Mouse (Mus musculus) midbrain, embryonic 13.5 days (tissue): ENCODE data around the gene Bcr. TPM values are rescaled to one million over a fixed set of nuclear protein-coding genes. Genes with fewer than 3 reads are reported as not detected.

Source experiments
- ATAC-seq: fragments of 200-750 bp; cut with Nextera tagmentation; 2 replicates; pipeline ENCODE4 v1.8.0; 2017; ENCODE audit warnings: mild to moderate bottlenecking, moderate TSS enrichment, moderate library complexity
- H3K27ac ChIP-seq: fragments of 300-500 bp; sonication (generic); 2 replicates; pipeline ENCODE4 v1.5.1; 2015; ENCODE audit warnings: inconsistent platforms, mild to moderate bottlenecking, moderate library complexity
- H3K27me3 ChIP-seq: fragments of 300-500 bp; sonication (generic); 2 replicates; pipeline ENCODE4 v1.6.1; 2015; ENCODE audit warnings: mild to moderate bottlenecking, inconsistent platforms
- H3K36me3 ChIP-seq: fragments of 300-500 bp; sonication (generic); 2 replicates; pipeline ENCODE4 v1.6.1; 2015; ENCODE audit warnings: mild to moderate bottlenecking, inconsistent platforms
- H3K4me1 ChIP-seq: fragments of 300-500 bp; sonication (generic); replicated peaks from 2 replicates; pipeline ENCODE4 v1.6.1; 2015; ENCODE audit warnings: inconsistent platforms
- H3K4me2 ChIP-seq: fragments of 300-500 bp; sonication (generic); replicated peaks from 2 replicates; pipeline ENCODE4 v1.6.1; 2015; ENCODE audit warnings: moderate library complexity, mild to moderate bottlenecking, inconsistent platforms
- H3K4me3 ChIP-seq: fragments of 300-500 bp; sonication (generic); replicated peaks from 2 replicates; pipeline ENCODE4 v1.5.1; 2015; ENCODE audit warnings: mild to moderate bottlenecking, inconsistent platforms
- H3K9ac ChIP-seq: fragments of 300-500 bp; sonication (generic); replicated peaks from 2 replicates; pipeline ENCODE4 v1.6.1; 2015; ENCODE audit warnings: mild to moderate bottlenecking, inconsistent platforms
- H3K9me3 ChIP-seq: fragments of 300-500 bp; sonication (generic); 2 replicates; pipeline ENCODE4 v1.6.1; 2016; ENCODE audit warnings: mild to moderate bottlenecking, inconsistent platforms
- WGBS: fragments of 180-500 bp; shearing (Covaris S2); methylation state at CpG from one replicate; pipeline ENCODE4 v1.1.7; 2015; 5-methylcytosine and 5-hydroxymethylcytosine counted together
- polyA plus RNA-seq: library from polyadenylated mRNA; unstranded; fragments of >200 nt; fragmentation: Nextera tagmentation; extraction: Ambion mirVana; gene quantifications from 2 replicates; pipeline ENCODE4 v1.2.1, GENCODE M21; 2015

Bcr gene
- polyA plus RNA-seq, 1 experiment from 2014 or later = 17.3 TPM

DNA sequence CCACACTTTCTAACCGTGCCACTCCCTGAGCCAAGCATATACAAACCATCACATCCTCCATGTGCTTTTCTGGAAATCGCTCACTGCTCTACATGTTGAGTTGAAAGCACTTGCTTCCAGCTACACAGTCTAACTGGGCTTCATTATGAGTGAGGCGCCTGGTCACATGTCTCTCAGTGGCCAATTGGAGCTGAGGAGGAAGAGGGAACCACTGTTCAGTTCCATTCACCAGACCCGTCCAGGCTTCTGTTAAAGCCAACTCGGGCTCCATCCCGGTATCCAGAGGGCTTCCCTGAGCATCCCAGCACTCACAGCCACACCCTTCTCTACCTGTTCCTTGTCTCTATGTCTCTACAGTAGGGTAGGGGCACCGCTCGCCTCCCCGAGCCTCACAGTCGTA lies 86.2 kb downstream of the Bcr start:
- H3K36me3 ChIP-seq = peaks cover 80% of the 10 kb centered on the region
- H3K27ac ChIP-seq = no peak overlapping the region
- H3K4me1 ChIP-seq = peaks cover 23% of the 10 kb centered on the region
- H3K4me3 ChIP-seq = no peak overlapping the region
- no peak overlapping the region for H3K4me2 ChIP-seq
- no peaks in the 10 kb centered on the region for H3K27me3 ChIP-seq
- no peak for ATAC-seq
- 90% methylated on average over 10 of the region's 10 CpGs for WGBS
- no peak overlapping the region for H3K9ac ChIP-seq
- H3K9me3 ChIP-seq = no peaks in the 10 kb centered on the region

DNA sequence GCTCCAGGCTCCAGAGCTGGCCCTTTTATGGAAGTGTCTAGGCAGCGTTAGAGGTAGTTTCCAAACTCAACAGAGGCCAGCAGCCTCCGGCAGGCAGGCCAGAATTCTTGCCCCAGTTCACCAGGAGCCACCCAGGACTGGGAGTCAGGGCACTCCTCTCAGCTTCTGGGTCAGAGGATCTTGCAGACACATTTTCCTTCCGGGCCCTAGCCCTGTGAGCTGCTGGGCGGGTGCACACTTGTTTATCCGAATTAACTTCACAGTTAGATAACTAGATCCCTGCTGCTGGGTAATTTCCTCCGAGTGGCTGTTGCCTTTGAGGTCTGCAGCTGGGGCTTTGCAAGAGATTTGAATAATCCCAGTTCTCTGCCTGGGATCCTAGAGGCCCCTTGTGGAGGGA lies 87.9 kb downstream of the Bcr start:
- no peak overlapping the region for H3K4me3 ChIP-seq
- no peak overlapping the region for H3K9ac ChIP-seq
- H3K4me2 ChIP-seq = no peak overlapping the region
- WGBS = 18% methylated on average over 6 of the region's 6 CpGs
- 0 out of 2 replicates have a peak overlapping the region, but pooled peaks have one; percentile 36 for H3K27ac ChIP-seq
- no peak for ATAC-seq
- no peaks in the 10 kb centered on the region for H3K27me3 ChIP-seq
- H3K4me1 ChIP-seq = peaks cover 23% of the 10 kb centered on the region
- peaks cover 77% of the 10 kb centered on the region for H3K36me3 ChIP-seq
- no peaks in the 10 kb centered on the region for H3K9me3 ChIP-seq

DNA sequence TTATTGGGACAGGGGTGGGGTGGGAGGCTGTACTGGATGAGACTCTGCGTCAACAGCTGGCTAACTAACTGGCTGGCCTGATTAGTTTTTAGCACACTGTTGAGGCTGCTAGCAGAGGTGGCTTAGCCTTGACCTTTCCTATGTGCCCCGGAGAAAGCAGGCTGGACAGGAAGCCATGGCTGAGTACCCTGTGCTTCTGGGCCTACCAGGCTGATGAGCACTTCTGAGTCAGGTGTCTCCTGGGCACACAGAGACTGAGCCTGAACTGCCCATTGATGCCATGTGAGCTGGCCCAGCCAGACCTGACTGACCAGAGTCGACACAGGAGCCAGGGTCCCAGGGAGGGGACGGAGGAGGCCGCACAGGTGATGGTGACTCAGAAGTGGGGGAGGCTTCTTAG lies 90.0 kb downstream of the Bcr start:
- Histone ChIP-seq H3K27me3 (no peaks in the 10 kb centered on the region), H3K4me1 (peaks cover 23% of the 10 kb centered on the region), H3K4me3 (no peak overlapping the region), H3K4me2 (no peak overlapping the region), H3K9ac (no peak overlapping the region), H3K36me3 (peaks cover 77% of the 10 kb centered on the region), H3K9me3 (no peaks in the 10 kb centered on the region), H3K27ac (no peak overlapping the region; the same call in 1 of the 2 replicates)
- WGBS = 62% methylated on average over 5 of the region's 5 CpGs
- ATAC-seq = peak; percentile 15

DNA sequence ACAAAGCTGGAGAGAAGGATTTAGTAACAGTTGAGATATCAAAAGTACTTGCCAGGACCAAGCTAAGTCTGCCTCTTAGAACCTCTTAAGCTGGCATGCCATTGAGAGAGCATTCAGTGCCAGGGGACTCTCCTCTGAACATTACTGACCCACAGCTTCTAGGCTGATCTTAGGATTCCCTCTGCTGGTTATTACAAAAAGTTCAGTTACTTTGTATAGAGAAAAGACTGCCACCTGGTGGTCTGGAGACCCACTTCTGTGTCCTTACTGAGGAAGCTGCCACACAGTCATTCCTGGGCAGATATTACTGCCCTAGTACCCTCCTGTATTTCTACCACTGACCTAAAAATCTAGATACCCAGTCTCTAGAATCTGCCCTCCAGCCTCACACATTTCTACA lies 90.9 kb downstream of the Bcr start:
- H3K4me3 ChIP-seq = no peak overlapping the region
- no peak overlapping the region for H3K4me2 ChIP-seq
- no peak overlapping the region for H3K27ac ChIP-seq
- peak; percentile 74 for ATAC-seq
- H3K9me3 ChIP-seq = no peaks in the 10 kb centered on the region
- H3K4me1 ChIP-seq = peaks cover 23% of the 10 kb centered on the region
- H3K9ac ChIP-seq = no peak overlapping the region
- peaks cover 77% of the 10 kb centered on the region for H3K36me3 ChIP-seq
- no peaks in the 10 kb centered on the region for H3K27me3 ChIP-seq

GRCm38 (mm10) chr10:75156835-75157234 lies 96.4 kb downstream of the Bcr start:
- H3K27me3 ChIP-seq = no peaks in the 10 kb centered on the region
- no peaks in the 10 kb centered on the region for H3K4me1 ChIP-seq
- H3K9ac ChIP-seq = 0 out of 2 replicates have a peak overlapping the region, but pooled peaks have one; percentile 28
- H3K36me3 ChIP-seq = peaks cover 92% of the 10 kb centered on the region
- H3K4me2 ChIP-seq = no peak overlapping the region
- no peak overlapping the region for H3K4me3 ChIP-seq
- no peaks in the 10 kb centered on the region for H3K9me3 ChIP-seq
- 86% methylated on average over 6 of the region's 6 CpGs for WGBS
- no peak overlapping the region for H3K27ac ChIP-seq
- no peak for ATAC-seq

DNA sequence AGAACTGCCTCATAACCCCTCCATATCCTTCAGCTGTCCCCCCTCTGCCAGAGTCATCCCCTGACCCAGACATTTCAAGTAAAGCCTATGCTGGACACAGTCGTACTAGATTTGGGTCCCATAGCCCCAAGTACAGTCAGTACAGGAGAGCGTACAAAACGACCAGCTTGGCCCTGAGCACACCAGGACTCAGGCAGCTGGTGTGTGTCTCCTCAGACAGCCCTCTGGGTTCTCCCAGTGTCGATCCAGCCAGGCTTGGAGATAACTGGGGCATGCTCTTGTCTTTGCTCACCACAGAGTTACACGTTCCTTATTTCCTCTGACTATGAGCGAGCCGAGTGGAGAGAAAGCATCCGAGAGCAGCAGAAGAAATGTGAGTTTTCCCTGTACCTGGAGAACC lies 97.3 kb downstream of the Bcr start:
- H3K27ac ChIP-seq = no peak overlapping the region
- no peak for ATAC-seq
- no peak overlapping the region for H3K9ac ChIP-seq
- peaks cover 92% of the 10 kb centered on the region for H3K36me3 ChIP-seq
- WGBS = 93% methylated on average over 8 of the region's 8 CpGs
- no peak overlapping the region for H3K4me3 ChIP-seq
- H3K27me3 ChIP-seq = no peaks in the 10 kb centered on the region
- H3K9me3 ChIP-seq = no peaks in the 10 kb centered on the region
- H3K4me1 ChIP-seq = no peaks in the 10 kb centered on the region
- H3K4me2 ChIP-seq = no peak overlapping the region

DNA sequence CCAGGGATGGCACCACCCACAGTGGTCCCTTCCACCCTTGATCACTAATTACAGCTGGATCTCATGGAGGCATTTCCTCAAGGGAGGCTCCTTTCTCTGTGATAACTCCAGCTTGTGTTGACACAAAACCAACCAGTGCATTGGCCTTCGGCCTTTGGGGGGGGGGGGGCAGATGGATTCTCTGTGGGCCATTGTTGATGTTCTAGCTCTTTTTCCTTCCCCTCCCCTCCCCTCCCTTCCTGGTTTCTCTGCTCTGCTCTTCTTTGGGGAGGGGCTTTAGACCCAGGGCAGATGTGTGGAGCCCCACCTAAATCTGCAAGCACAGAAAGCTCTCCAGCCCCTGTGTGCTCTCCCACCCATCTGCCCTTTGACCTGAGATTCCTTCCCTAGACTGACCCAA lies 98.0 kb downstream of the Bcr start:
- 54% methylated on average over 1 of the region's 1 CpGs for WGBS
- no peaks in the 10 kb centered on the region for H3K4me1 ChIP-seq
- H3K9me3 ChIP-seq = no peaks in the 10 kb centered on the region
- H3K27me3 ChIP-seq = no peaks in the 10 kb centered on the region
- H3K27ac ChIP-seq = no peak overlapping the region
- H3K36me3 ChIP-seq = peaks cover 96% of the 10 kb centered on the region
- ATAC-seq = no peak
- no peak overlapping the region for H3K4me3 ChIP-seq
- H3K4me2 ChIP-seq = no peak overlapping the region
- no peak overlapping the region for H3K9ac ChIP-seq

- Histone ChIP-seq H3K27ac (no peak overlapping the region), H3K27me3 (no peaks in the 10 kb centered on the region), H3K4me1 (no peaks in the 10 kb centered on the region), H3K9me3 (no peaks in the 10 kb centered on the region), H3K4me3 (no peak overlapping the region), H3K4me2 (no peak overlapping the region), H3K9ac (no peak overlapping the region), H3K36me3 (peaks cover 93% of the 10 kb centered on the region)
- ATAC-seq = no peak
- WGBS = 81% methylated on average over 10 of the region's 10 CpGs
These were observed 99.9 kb downstream of the Bcr start for GRCm38 (mm10) chr10:75160171-75160900.

GRCm38 (mm10) chr10:75165825-75166481 lies 105.6 kb downstream of the Bcr start:
- no peak for ATAC-seq
- H3K27me3 ChIP-seq = no peaks in the 10 kb centered on the region
- no peak overlapping the region for H3K4me2 ChIP-seq
- no peak overlapping the region for H3K27ac ChIP-seq
- H3K9ac ChIP-seq = no peak overlapping the region
- H3K9me3 ChIP-seq = no peaks in the 10 kb centered on the region
- H3K36me3 ChIP-seq = peaks cover 86% of the 10 kb centered on the region
- WGBS = 80% methylated on average over 10 of the region's 10 CpGs
- no peaks in the 10 kb centered on the region for H3K4me1 ChIP-seq
- no peak overlapping the region for H3K4me3 ChIP-seq

DNA sequence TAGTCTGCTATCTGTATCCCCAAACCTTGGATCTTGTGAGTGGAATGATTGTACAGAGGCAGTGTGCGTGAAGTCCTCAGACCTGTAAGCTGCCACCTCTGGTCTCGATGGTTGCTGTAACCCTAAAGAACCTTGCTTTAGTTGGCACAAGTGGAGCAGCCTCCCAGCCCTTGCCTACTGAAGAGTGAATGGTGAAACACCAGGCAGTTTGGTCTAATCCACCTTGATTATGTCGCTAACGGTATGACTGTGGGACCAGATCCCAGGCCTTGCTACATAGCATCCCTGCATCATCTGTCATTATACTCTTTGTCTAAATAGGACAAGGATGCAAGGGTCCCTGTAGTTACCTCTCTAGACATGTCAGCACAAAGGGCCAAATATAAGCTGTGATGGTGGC lies 106.2 kb downstream of the Bcr start:
- Histone ChIP-seq H3K27me3 (no peaks in the 10 kb centered on the region), H3K4me2 (no peak overlapping the region), H3K4me3 (no peak overlapping the region), H3K9ac (no peak overlapping the region), H3K36me3 (peaks cover 89% of the 10 kb centered on the region), H3K27ac (no peak overlapping the region), H3K4me1 (no peaks in the 10 kb centered on the region), H3K9me3 (no peaks in the 10 kb centered on the region)
- WGBS = 92% methylated on average over 4 of the region's 4 CpGs
- no peak for ATAC-seq

GRCm38 (mm10) chr10:75170207-75170850 lies 109.9 kb downstream of the Bcr start:
- Histone ChIP-seq H3K4me3 (no peak overlapping the region), H3K4me2 (no peak overlapping the region), H3K9me3 (no peaks in the 10 kb centered on the region), H3K4me1 (no peaks in the 10 kb centered on the region), H3K27me3 (no peaks in the 10 kb centered on the region), H3K36me3 (peaks cover 84% of the 10 kb centered on the region), H3K27ac (no peak overlapping the region), H3K9ac (no peak overlapping the region)
- no peak for ATAC-seq
- 88% methylated on average over 12 of the region's 12 CpGs for WGBS

DNA sequence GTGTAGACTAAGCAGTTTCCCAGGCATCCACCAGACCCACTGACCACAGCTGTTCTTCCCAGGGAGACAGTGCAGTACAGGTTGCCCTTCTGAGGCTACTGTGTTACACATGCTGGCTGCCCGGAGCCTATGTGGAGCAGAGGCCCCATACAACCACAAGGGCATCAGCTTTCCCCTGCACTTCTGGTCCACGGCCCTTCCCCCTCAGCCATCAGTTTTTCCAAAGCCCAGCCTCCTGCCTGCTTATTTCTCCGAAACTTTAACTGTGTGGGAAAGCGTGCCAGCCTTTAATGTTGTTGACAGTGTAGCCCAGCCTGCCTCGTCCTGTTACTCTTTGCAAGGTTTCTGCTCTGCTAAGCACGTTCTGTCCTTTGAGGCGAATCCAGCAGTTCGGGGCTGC lies 112.7 kb downstream of the Bcr start:
- no peak for ATAC-seq
- Histone ChIP-seq H3K27ac (no peak overlapping the region), H3K4me2 (no peak overlapping the region), H3K9me3 (no peaks in the 10 kb centered on the region), H3K9ac (no peak overlapping the region), H3K27me3 (no peaks in the 10 kb centered on the region), H3K4me1 (no peaks in the 10 kb centered on the region), H3K36me3 (peaks cover 90% of the 10 kb centered on the region), H3K4me3 (no peak overlapping the region)
- WGBS = 75% methylated on average over 8 of the region's 8 CpGs
